Mouse (Mus musculus) ES-E14 (cell line): ENCODE results near the gene Sh3pxd2b.

Experiments used
- CHD2 ChIP-seq: IDR thresholded peaks from 2 replicates; pipeline ENCODE4 v1.6.1; 2014; ENCODE audit warnings: mild to moderate bottlenecking, low read depth, low read length, inconsistent platforms
- ZC3H11A ChIP-seq: IDR thresholded peaks from 2 replicates; pipeline ENCODE4 v1.6.1; 2012; ENCODE audit warnings: low read depth, mild to moderate bottlenecking, inconsistent platforms, low read length, borderline replicate concordance
- ZNF384 ChIP-seq: IDR thresholded peaks from 2 replicates; pipeline ENCODE4 v1.6.1; 2012; ENCODE audit warnings: low read depth, low read length, inconsistent platforms

GRCm38 (mm10) chr11:32454231-32454799 is 106.7 kb downstream of the Sh3pxd2b start:
- TF ChIP-seq CHD2 (no peak), ZC3H11A (no peak), ZNF384 (peak; percentile 46; the same call in 1 of the 2 replicates)
